Mouse (Mus musculus) brain, embryonic 18.5 days (tissue): ENCODE results near the gene Cc2d1b.

Experiments used
- DNase-seq: peaks from one replicate; pipeline ENCODE4 v3.0.0-alpha.2; 2012; ENCODE audit warnings: low read depth, low spot score

The Cc2d1b gene

DNA sequence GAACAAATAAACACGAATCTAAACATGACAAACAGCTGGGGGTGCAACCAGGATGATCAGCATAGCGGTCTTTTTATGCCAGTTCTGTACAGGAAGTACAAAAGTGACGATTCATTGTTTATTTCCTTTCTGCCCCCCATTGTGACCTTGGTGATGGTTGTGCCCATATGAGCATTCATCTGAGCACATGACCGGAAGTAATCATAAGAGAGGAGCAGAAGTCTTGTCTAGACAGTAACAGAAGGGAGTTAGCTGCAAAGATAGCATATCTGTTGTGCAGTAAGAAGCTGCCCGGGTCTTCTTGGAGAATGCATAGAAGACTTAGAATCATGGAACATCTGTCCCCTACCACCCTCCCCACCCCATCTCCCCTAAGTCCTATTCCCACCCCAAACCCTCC, 19.0 kb downstream of the Cc2d1b start:
- no peak for DNase-seq

DNA sequence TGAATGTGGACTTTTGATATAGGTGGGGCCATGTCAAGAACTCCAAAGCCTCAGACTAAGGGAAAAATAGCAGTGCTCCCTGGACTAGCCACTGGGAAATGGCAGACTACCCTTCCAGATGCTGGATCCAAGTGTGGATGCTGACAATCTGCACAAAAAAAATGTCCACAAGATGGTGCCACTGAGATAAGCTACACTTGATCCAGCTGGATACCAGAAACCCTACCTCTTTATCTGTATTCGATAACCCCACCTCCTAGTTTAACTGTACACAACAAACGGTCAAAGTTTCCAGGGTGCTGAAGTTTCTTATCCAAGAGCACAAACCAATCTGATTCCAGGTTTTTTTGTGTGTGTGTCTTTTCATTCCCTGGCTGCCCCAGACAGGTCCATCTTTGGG, 44.7 kb downstream of the Cc2d1b start:
- no peak for DNase-seq
